Mouse (Mus musculus) stomach, postnatal 0 days (tissue): ENCODE data around the gene Eml2. TPM values are rescaled to one million over a fixed set of nuclear protein-coding genes. Genes with fewer than 3 reads are reported as not detected.

Source experiments
- ATAC-seq: fragments of 200-750 bp; cut with Nextera tagmentation; 2 replicates; pipeline ENCODE4 v1.8.0; 2017; ENCODE audit not compliant: low FRiP score, low TSS enrichment
- DNase-seq: peaks from one replicate; pipeline ENCODE4 v3.0.0-alpha.2; 2016; ENCODE audit warnings: low spot score
- H3K27ac ChIP-seq: fragments of 300-500 bp; sonication (generic); replicated peaks from 2 replicates; pipeline ENCODE4 v1.5.1; 2014; ENCODE audit warnings: mild to moderate bottlenecking, control low read depth
- H3K27me3 ChIP-seq: fragments of 300-500 bp; sonication (generic); 2 replicates; pipeline ENCODE4 v1.6.1; 2014; ENCODE audit warnings: low read length; ENCODE audit not compliant: control insufficient read depth, insufficient read depth
- H3K36me3 ChIP-seq: fragments of 300-500 bp; sonication (generic); 2 replicates; pipeline ENCODE4 v1.6.1; 2014; ENCODE audit warnings: low read length, mixed read lengths; ENCODE audit not compliant: control insufficient read depth, insufficient read depth
- H3K4me1 ChIP-seq: fragments of 300-500 bp; sonication (generic); replicated peaks from 2 replicates; pipeline ENCODE4 v1.6.1; 2014; ENCODE audit warnings: antibody characterized with exemption; ENCODE audit not compliant: control insufficient read depth, insufficient read depth
- H3K4me2 ChIP-seq: fragments of 300-500 bp; sonication (generic); replicated peaks from 2 replicates; pipeline ENCODE4 v1.6.1; 2014; ENCODE audit warnings: low read depth, mild to moderate bottlenecking, control low read depth, moderate library complexity
- H3K4me3 ChIP-seq: fragments of 300-500 bp; sonication (generic); 2 replicates; pipeline ENCODE4 v1.5.1; 2014; ENCODE audit warnings: low read depth, low read length, control low read depth
- H3K9ac ChIP-seq: fragments of 300-500 bp; sonication (generic); 2 replicates; pipeline ENCODE4 v1.6.1; 2014; ENCODE audit warnings: mild to moderate bottlenecking, low read length, control low read depth, mixed read lengths
- H3K9me3 ChIP-seq: fragments of 300-500 bp; sonication (generic); 2 replicates; pipeline ENCODE4 v1.6.1; 2016; ENCODE audit warnings: low read length; ENCODE audit not compliant: control insufficient read depth
- CTCF ChIP-seq: IDR thresholded peaks from 2 replicates; pipeline ENCODE4 v1.5.1; 2016; ENCODE audit warnings: antibody characterized with exemption, low read depth, mild to moderate bottlenecking, moderate library complexity
- EP300 ChIP-seq: optimal IDR thresholded peaks from 2 replicates; pipeline ENCODE3; 2016; ENCODE audit warnings: antibody characterized with exemption
- WGBS: fragments of 180-500 bp; shearing (Covaris S2); extraction: QIAGEN DNeasy Blood & Tissue Kit; methylation state at CpG from one replicate; pipeline ENCODE4 v1.1.7; 2014; 5-methylcytosine and 5-hydroxymethylcytosine counted together
- polyA plus RNA-seq: library from polyadenylated mRNA; unstranded; fragments of >200 nt; fragmentation: Nextera tagmentation; extraction: Ambion mirVana; gene quantifications from 2 replicates; pipeline ENCODE4 v1.2.1, GENCODE M21; 2015

Eml2 gene
- polyA plus RNA-seq, 1 experiment from 2014 or later = 8.8 TPM

DNA sequence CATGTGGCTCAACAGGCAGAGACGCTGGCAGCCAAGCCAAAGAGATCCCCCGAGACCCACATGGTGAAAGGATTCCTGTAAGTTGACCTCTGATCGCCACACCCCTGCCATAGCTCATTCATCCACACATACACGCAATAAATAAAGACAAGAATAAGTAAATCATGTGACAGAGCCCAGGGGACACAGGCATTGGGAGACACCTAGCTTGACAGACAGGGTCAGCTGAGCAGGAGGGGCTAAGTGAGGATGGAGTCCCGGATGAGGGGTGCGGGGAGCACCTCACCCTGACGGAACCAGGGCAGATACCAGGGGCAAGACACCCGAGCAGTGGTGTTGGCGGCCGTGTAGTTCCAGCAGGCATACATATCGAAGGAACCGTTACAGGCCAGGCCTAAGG lies 12.5 kb upstream of the Eml2 start:
- no peak overlapping the region for H3K9ac ChIP-seq
- WGBS = 29% methylated on average over 12 of the region's 12 CpGs
- H3K27ac ChIP-seq = no peak overlapping the region
- H3K4me2 ChIP-seq = no peak overlapping the region
- H3K27me3 ChIP-seq = no peaks in the 10 kb centered on the region
- no peak overlapping the region for H3K4me3 ChIP-seq
- ATAC-seq (no peak), DNase-seq (no peak)
- H3K36me3 ChIP-seq = no peaks in the 10 kb centered on the region
- no peaks in the 10 kb centered on the region for H3K9me3 ChIP-seq
- no peak for TF ChIP-seq CTCF
- no peak for TF ChIP-seq EP300
- H3K4me1 ChIP-seq = 0 out of 2 replicates have a peak, but pooled peaks cover 4% of the 10 kb centered on the region

DNA sequence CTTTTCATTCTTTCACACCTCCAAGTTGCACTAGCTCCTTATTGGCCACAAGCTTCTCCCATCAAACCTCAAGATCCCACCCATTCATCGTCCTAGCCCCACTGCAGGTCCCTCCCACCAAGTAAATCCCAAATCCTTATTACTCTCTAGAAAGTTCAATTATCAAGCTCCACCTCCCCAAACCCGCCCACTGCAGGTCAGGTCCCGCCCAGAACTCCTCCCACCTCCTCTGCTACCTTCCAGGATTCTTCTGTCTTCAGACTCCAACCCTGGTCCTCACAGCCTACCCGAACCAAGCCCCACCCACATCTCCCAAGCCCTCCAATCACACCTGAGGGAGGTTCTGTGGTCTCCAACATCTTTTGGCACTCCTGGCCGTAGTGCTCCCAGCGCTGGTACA lies 12.0 kb upstream of the Eml2 start:
- Histone ChIP-seq H3K4me1 (0 out of 2 replicates have a peak, but pooled peaks cover 4% of the 10 kb centered on the region), H3K27me3 (no peaks in the 10 kb centered on the region), H3K4me3 (no peak overlapping the region), H3K9ac (no peak overlapping the region), H3K36me3 (no peaks in the 10 kb centered on the region), H3K9me3 (no peaks in the 10 kb centered on the region), H3K27ac (no peak overlapping the region), H3K4me2 (no peak overlapping the region)
- ATAC-seq (peak; percentile 35; the same call in 1 of the 2 replicates), DNase-seq (no peak)
- TF ChIP-seq EP300 (no peak), CTCF (no peak)
- under 1% methylated on average over 6 of the region's 6 CpGs for WGBS

DNA sequence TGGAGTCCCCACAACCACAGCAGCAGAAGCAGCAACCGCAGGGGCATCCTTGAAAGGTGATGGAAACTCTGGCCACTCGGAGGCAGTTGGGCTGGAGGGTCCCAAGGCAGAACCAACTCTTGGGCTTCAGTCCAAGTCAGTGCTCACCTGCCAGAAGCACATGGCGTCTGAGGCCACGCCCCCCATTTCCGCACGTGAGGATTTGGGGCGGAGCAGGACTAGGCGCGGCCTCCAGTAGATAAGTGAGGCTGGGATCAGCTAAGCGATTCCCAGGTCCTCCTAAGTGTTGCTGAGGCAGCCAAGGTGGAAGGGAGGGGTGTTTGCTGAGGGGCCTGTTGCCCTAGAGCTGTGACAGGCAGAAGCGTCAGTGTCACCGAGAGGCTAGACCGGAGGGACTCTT lies 11.2 kb upstream of the Eml2 start:
- Histone ChIP-seq H3K4me1 (0 out of 2 replicates have a peak, but pooled peaks cover 4% of the 10 kb centered on the region), H3K9ac (no peak overlapping the region), H3K27me3 (no peaks in the 10 kb centered on the region), H3K4me3 (no peak overlapping the region), H3K9me3 (no peaks in the 10 kb centered on the region), H3K36me3 (no peaks in the 10 kb centered on the region), H3K27ac (no peak overlapping the region), H3K4me2 (no peak overlapping the region; the same call in 1 of the 2 replicates)
- peak; percentile 53 for ATAC-seq
- 6% methylated on average over 13 of the region's 13 CpGs for WGBS
- DNase-seq = peak; percentile 82
- TF ChIP-seq CTCF (no peak), EP300 (no peak)

DNA sequence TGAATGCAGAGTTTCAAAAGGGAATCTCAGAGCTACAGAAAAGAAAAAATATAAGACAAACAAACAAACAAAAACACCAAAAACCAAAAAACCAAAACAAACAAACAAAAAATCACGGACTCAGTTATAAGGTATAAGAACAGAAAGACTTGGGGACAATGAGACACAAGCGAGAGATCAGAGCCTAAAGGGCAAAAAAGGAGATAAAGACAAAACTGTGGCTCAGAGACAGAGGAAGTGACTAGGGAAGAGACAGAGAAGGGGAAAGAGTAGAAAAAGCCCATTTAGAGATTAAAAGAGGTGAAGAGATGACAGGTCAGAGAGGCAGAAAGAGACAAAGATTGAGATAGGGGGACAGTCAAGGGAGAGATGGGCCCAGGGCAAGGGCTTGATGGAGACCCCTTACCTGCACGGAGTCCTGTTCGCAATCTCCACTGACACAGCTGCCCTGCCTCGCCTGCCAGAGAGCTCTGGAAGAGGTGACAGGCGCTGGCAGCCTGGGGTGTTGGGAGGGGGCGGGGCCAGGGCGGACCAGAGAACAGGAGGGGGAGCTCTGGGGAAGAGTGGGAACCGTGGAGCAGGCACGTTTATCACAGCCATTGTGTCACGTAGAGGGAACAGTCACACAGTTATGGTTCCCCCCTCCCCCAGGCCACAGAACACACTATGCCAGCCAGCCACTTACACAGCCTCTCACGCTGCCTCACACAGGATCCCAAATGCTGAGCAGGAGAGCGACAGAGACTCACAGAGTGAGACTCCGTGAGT lies 10.4 kb upstream of the Eml2 start, which contains the start of gene Gipr:
Gipr (minus strand) TSS at position 472 of the 768 bp plus-strand sequence.
- H3K4me2 ChIP-seq = no peak within 1 kb of the TSS; the same call in 1 of the 2 replicates
- H3K9me3 ChIP-seq = no peaks in the 10 kb centered on the region
- DNase-seq (no peak), ATAC-seq (no peak)
- WGBS = 12% methylated on average over 14 of the region's 14 CpGs
- H3K9ac ChIP-seq = no peak within 1 kb of the TSS
- TF ChIP-seq CTCF = no peak; the same call in 1 of the 2 replicates
- no peak for TF ChIP-seq EP300
- no peaks in the 10 kb centered on the region for H3K4me1 ChIP-seq
- H3K4me3 ChIP-seq = no peak within 1 kb of the TSS
- no peak within 1 kb of the TSS for H3K27ac ChIP-seq
- H3K27me3 ChIP-seq = no peaks in the 10 kb centered on the region
- no peaks in the 10 kb centered on the region for H3K36me3 ChIP-seq

DNA sequence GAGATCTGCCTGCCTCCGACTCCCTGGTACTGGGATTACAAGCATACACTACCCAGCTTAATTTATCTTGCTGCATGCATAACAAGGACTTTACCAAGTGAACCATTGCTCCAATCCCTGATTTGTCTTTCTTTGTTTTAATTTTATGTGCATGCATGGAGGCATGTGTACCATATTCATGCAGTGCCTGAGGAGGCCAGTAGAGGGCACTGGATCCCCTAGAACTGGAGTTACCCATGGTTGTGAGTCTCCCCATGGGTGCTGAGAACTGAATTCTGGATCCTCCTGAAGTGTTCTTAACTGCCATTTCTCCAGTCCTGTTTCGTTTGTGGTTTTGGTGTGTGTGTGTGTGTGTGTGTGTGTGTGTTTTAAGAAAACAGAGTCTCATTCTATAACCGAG lies 9.2 kb upstream of the Eml2 start:
- Histone ChIP-seq H3K36me3 (no peaks in the 10 kb centered on the region), H3K27me3 (no peaks in the 10 kb centered on the region), H3K4me1 (no peaks in the 10 kb centered on the region), H3K9me3 (no peaks in the 10 kb centered on the region), H3K4me2 (no peak overlapping the region), H3K27ac (no peak overlapping the region), H3K9ac (no peak overlapping the region), H3K4me3 (no peak overlapping the region)
- 79% methylated on average over 3 of the region's 3 CpGs for WGBS
- DNase-seq = no peak
- no peak for ATAC-seq
- TF ChIP-seq EP300 (no peak), CTCF (peak; percentile 39)

DNA sequence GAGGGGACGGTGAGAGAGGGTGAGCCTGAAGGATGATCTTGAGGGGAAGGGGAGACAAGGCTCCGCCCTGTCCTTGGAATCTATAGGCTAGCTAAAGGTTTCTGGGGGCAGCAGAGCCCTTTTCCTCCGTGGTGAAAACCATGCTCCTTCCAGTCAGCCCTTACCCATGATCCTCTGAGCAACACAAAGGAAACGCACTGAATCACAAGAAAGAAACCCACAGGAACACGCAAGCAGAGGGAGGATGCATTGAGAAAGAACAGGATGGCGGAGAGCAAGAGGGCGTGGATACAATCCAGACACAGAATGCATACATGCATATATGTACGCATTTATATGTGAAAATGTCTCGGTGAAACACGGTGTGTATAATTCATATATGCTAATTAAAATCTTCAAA lies 6.7 kb upstream of the Eml2 start:
- no peaks in the 10 kb centered on the region for H3K36me3 ChIP-seq
- WGBS = 53% methylated on average over 10 of the region's 10 CpGs
- H3K9ac ChIP-seq = no peak overlapping the region
- no peak overlapping the region for H3K4me2 ChIP-seq
- no peaks in the 10 kb centered on the region for H3K4me1 ChIP-seq
- H3K27ac ChIP-seq = no peak overlapping the region
- no peaks in the 10 kb centered on the region for H3K27me3 ChIP-seq
- H3K9me3 ChIP-seq = no peaks in the 10 kb centered on the region
- no peak for ATAC-seq
- TF ChIP-seq CTCF (no peak), EP300 (no peak)
- H3K4me3 ChIP-seq = no peak overlapping the region
- DNase-seq = no peak
